Mouse (Mus musculus) embryonic facial prominence, embryonic 10.5 days (tissue): Measurements from ENCODE around the gene Gm5426. TPM values are rescaled to one million over a fixed set of nuclear protein-coding genes. Genes with fewer than 3 reads are reported as not detected.

ENCODE experiments used
- DNase-seq: peaks from one replicate; pipeline ENCODE4 v3.0.0-alpha.2; 2017; ENCODE audit warnings: low spot score
- H3K27ac ChIP-seq: fragments of 300-500 bp; sonication (generic); replicated peaks from 2 replicates; pipeline ENCODE4 v1.5.1; 2016; ENCODE audit warnings: mild to moderate bottlenecking
- H3K27me3 ChIP-seq: fragments of 300-500 bp; sonication (generic); replicated peaks from 2 replicates; pipeline ENCODE4 v1.6.1; 2016; ENCODE audit warnings: low read depth, mild to moderate bottlenecking; ENCODE audit not compliant: poor library complexity, severe bottlenecking
- H3K36me3 ChIP-seq: fragments of 300-500 bp; sonication (generic); replicated peaks from 2 replicates; pipeline ENCODE4 v1.6.1; 2016; ENCODE audit warnings: mild to moderate bottlenecking, moderate library complexity
- H3K4me1 ChIP-seq: fragments of 300-500 bp; sonication (generic); 2 replicates; pipeline ENCODE4 v1.6.1; 2016
- H3K4me3 ChIP-seq: fragments of 300-500 bp; sonication (generic); 2 replicates; pipeline ENCODE4 v1.5.1; 2016; ENCODE audit warnings: mild to moderate bottlenecking, moderate library complexity
- H3K9me3 ChIP-seq: fragments of 300-500 bp; sonication (generic); 2 replicates; pipeline ENCODE4 v1.6.1; 2016; ENCODE audit warnings: mild to moderate bottlenecking
- WGBS: fragments of 180-500 bp; shearing (Covaris S2); methylation state at CpG from one replicate; pipeline ENCODE4 v1.1.7; 2016; 5-methylcytosine and 5-hydroxymethylcytosine counted together
- polyA plus RNA-seq: library from polyadenylated mRNA; unstranded; fragments of >200 nt; fragmentation: Nextera tagmentation; extraction: Ambion mirVana; gene quantifications from 2 replicates; pipeline ENCODE4 v1.2.1, GENCODE M21; 2016

The Gm5426 gene
- polyA plus RNA-seq, 1 experiment from 2014 or later = not detected

DNA sequence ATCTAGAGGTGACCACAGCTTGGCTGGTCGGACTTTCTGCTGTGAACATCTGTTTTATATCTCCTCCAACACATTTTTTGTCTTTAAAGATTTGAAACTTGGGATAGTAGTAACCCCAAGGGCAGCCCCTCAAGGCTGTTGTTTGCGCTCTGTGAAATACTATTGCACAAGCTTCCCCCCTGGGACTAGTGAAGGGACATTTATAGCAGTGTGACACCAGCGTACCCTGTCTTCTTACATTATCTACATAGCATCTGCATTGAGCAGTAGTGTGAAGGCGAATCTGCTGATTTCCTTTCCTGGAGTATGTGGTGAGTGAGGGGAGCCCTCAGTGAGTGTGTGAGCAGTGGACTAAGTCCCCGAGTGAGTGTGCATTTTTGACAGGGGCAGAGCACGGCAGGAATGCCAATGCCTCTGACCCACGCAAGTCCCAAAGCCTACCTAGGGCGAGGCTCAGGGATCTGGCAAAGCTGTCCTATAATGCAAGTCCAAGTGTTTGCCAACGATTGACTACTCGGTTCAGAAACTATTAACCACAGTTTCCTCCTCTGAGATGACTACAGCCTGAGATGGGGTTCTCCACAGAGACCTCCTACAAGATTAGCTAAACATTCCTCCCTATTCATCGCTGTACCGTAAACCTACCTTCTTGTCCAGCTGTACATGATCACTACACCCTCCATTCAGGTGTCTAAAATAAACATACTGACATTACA is 14.2 kb downstream of the Gm5426 start:
- WGBS = 85% methylated on average over 12 of the region's 12 CpGs
- H3K36me3 ChIP-seq = no peaks in the 10 kb centered on the region
- no peak overlapping the region for H3K4me3 ChIP-seq
- H3K4me1 ChIP-seq = peaks cover 24% of the 10 kb centered on the region
- H3K27ac ChIP-seq = no peak overlapping the region
- no peak for DNase-seq
- no peaks in the 10 kb centered on the region for H3K9me3 ChIP-seq
- H3K27me3 ChIP-seq = no peaks in the 10 kb centered on the region

- Histone ChIP-seq H3K4me3 (no peak overlapping the region), H3K27me3 (no peaks in the 10 kb centered on the region), H3K4me1 (peaks cover 21% of the 10 kb centered on the region), H3K9me3 (no peaks in the 10 kb centered on the region), H3K36me3 (no peaks in the 10 kb centered on the region), H3K27ac (peak overlapping the region; percentile 40; the same call in 1 of the 2 replicates)
- 19% methylated on average over 5 of the region's 5 CpGs for WGBS
- DNase-seq = peak; percentile 50
These were observed 16.9 kb downstream of the Gm5426 start for GRCm38 (mm10) chr10:96153315-96153714.

GRCm38 (mm10) chr10:96162975-96163706 is 26.7 kb downstream of the Gm5426 start:
- H3K27me3 ChIP-seq = no peaks in the 10 kb centered on the region
- 74% methylated on average over 7 of the region's 7 CpGs for WGBS

DNA sequence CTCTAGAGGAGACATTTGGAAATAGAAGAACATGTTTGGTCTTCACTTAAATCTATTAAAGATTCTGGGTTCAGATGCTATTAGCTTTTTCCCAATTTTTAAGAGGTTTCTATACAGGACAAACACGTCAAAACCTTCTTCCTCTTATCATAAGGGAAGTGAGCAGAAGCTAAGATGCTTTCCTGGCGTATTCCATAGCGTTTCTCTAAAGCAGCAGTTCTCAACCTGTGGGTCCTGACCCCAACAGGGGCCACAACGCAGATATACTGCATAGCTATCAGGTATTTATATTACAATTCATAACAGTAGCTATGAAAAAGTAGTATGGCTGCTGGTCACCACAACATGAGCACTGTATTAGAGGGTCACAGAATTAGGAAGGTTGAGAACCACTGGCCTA is 27.4 kb downstream of the Gm5426 start:
- H3K36me3 ChIP-seq = no peaks in the 10 kb centered on the region
- no peak for DNase-seq
- 87% methylated on average over 4 of the region's 4 CpGs for WGBS
- H3K27me3 ChIP-seq = no peaks in the 10 kb centered on the region
- no peaks in the 10 kb centered on the region for H3K4me1 ChIP-seq
- H3K4me3 ChIP-seq = no peak overlapping the region
- H3K27ac ChIP-seq = no peak overlapping the region
- no peaks in the 10 kb centered on the region for H3K9me3 ChIP-seq

More at GRCm38 (mm10) chr10:96162975-96163706, 26.7 kb downstream of the Gm5426 start:
- H3K4me3 ChIP-seq = no peak overlapping the region
- H3K9me3 ChIP-seq = no peaks in the 10 kb centered on the region
- no peak overlapping the region for H3K27ac ChIP-seq
- no peaks in the 10 kb centered on the region for H3K36me3 ChIP-seq
- no peak for DNase-seq
- no peaks in the 10 kb centered on the region for H3K4me1 ChIP-seq

DNA sequence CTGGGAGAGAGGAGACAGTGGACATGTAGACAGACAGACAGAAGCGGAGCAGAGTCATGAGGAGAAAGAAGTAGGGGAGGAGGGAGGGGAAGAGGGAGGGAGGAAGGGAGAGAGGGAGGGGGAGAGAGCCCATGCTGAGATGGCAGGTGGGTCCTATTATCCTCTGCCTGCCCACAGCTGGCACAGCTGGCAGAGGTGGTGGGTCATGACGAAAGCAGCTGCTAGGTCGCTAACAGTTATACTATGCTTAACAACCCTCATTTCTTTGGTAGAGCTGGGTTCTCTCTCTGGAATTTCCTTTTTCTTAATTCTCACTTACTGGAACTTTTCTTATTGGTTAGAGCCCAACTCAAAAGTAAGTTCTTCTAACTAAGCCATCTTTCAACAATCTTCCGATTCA is 28.9 kb downstream of the Gm5426 start:
- WGBS = 86% methylated on average over 4 of the region's 4 CpGs
- no peaks in the 10 kb centered on the region for H3K36me3 ChIP-seq
- peak; percentile 14 for DNase-seq
- H3K27me3 ChIP-seq = no peaks in the 10 kb centered on the region
- no peaks in the 10 kb centered on the region for H3K9me3 ChIP-seq
- no peaks in the 10 kb centered on the region for H3K4me1 ChIP-seq
- H3K4me3 ChIP-seq = no peak overlapping the region
- H3K27ac ChIP-seq = no peak overlapping the region

GRCm38 (mm10) chr10:96168998-96169397 is 32.6 kb downstream of the Gm5426 start:
- H3K9me3 ChIP-seq = no peaks in the 10 kb centered on the region
- DNase-seq = no peak
- no peaks in the 10 kb centered on the region; the same call in 1 of the 2 replicates for H3K4me1 ChIP-seq
- 87% methylated on average over 4 of the region's 4 CpGs for WGBS
- no peak overlapping the region for H3K4me3 ChIP-seq
- H3K27me3 ChIP-seq = no peaks in the 10 kb centered on the region
- no peak overlapping the region for H3K27ac ChIP-seq
- no peaks in the 10 kb centered on the region for H3K36me3 ChIP-seq

DNA sequence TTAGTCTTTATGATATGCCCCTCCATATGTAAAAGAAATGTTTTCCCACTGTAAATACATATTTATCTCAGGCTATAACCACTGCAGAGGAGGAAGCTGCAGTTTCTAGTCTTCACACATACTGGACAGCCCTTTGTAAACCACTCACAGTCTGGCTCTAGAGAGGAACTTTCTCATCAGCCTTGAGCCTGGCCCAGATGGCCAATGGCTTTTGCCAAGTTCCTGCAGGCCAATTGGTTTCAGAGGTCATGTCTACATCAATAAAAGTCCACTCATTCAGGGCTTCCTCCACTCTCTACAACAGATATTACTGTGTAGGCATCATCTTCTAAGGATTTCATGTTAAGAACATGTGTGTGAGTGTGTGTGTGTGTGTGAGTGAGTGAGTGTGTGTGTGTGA is 35.1 kb downstream of the Gm5426 start:
- Histone ChIP-seq H3K4me1 (no peaks in the 10 kb centered on the region; the same call in 1 of the 2 replicates), H3K9me3 (no peaks in the 10 kb centered on the region), H3K27ac (no peak overlapping the region), H3K36me3 (no peaks in the 10 kb centered on the region), H3K4me3 (no peak overlapping the region), H3K27me3 (no peaks in the 10 kb centered on the region)
- DNase-seq = no peak

DNA sequence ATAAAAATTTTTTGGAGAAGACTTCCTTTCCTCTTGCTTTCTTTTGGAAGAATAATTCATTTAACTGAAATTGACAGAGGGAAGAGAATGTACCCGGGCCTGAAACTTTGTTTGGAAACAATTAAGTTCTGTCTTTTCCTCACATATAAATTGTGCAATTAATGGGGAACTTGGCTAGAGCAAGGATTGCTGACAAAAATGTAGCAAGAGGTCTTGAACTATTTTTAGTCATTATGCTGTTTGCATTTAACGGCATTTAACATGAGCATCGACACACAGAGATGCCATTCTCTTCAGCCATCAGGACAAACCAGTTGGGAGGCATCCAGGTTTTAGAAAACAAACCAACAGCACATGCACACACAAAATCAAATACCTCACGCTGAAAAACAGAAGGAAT is 36.6 kb downstream of the Gm5426 start:
- Histone ChIP-seq H3K9me3 (no peaks in the 10 kb centered on the region), H3K36me3 (no peaks in the 10 kb centered on the region), H3K27ac (no peak overlapping the region), H3K4me1 (no peaks in the 10 kb centered on the region; the same call in 1 of the 2 replicates), H3K27me3 (no peaks in the 10 kb centered on the region), H3K4me3 (no peak overlapping the region)
- WGBS = 66% methylated on average over 4 of the region's 4 CpGs
- no peak for DNase-seq

DNA sequence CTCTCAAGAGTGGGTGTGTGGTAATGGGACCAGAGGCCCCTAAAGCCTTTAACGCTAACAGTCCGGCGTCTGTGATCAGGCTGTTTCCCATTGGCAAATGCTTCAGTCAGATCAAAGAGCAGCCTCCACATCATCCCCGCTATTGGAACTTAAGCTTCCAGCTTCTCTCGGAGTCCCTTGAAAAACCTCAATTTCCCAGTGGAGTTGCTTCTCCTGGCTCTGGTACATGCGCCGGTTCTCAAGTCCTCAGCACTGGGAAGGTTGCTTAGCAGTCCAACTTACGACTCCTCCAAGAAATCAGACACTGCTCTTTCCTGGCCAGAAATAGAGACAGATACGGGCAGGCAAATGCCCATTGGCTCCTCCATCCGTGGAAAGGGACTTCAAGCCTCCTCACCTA is 37.4 kb downstream of the Gm5426 start:
- no peak overlapping the region for H3K27ac ChIP-seq
- 70% methylated on average over 10 of the region's 10 CpGs for WGBS

DNA sequence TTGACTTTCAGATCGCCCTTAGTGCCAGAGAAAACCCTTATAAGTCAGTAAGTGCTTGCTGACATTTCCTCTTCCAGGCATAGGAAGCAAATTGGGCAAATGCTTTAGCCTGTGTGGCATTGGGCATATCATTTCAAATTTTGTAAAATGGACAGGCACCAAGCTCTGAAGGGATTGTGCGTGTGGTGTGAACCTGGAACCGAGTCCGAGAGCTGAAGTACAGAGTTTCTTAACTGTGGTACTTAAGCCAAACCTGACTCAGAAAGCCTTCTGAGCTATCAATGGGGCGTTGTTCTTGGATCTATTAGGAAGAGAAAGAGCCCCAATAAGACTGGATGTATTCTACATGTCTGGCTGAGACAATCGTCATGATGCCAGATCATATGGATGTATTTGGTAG is 40.5 kb downstream of the Gm5426 start:
- H3K36me3 ChIP-seq = no peaks in the 10 kb centered on the region
- H3K27ac ChIP-seq = no peak overlapping the region
- H3K4me1 ChIP-seq = no peaks in the 10 kb centered on the region; the same call in 1 of the 2 replicates
- H3K27me3 ChIP-seq = no peaks in the 10 kb centered on the region
- H3K4me3 ChIP-seq = no peak overlapping the region
- H3K9me3 ChIP-seq = no peaks in the 10 kb centered on the region
- WGBS = 88% methylated on average over 6 of the region's 6 CpGs
- no peak for DNase-seq

More for the DNA sequence above, 37.4 kb downstream of the Gm5426 start:
- DNase-seq = peak; percentile 11
- Histone ChIP-seq H3K4me1 (no peaks in the 10 kb centered on the region; the same call in 1 of the 2 replicates), H3K9me3 (no peaks in the 10 kb centered on the region), H3K4me3 (no peak overlapping the region), H3K27me3 (no peaks in the 10 kb centered on the region), H3K36me3 (no peaks in the 10 kb centered on the region)

DNA sequence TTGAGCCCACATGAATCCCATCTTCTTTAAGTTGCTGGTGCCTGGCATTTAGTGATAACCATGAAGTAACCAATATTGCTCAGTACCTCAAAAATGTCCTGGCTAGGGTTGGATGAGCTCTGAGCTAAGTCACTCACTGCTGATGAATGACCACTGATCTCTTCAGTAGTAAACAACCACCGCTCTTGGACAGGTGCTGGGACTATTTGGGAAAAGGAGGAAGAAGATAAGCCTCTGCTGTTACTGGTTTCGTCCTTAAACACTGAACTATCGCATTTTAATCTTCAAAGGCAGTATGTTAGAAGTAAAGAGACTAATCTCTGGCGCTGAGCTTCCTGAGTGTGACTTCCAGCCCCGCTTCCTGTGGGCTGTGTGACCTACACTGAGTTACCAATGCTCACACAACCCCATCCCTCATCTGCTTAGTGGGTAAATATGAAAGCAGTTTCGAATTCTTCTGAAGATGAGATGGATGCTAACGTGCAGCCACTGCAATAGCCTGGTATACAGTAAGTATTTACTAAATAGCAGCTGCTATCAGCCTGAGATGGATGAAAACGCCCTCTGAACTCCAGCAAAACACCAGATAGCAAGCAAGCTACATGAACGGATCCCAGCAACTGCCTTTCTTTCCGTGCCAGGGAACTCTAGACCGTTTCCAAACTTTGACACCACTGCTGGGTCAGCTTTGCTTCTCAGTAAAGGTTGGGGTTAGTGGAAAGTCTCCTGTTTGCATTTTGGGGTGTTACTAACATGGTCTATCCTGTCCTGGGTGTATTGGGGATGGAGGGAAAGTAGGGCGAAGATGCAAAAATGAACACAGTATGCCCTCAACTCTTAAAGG is 44.4 kb downstream of the Gm5426 start:
- DNase-seq = no peak
- 85% methylated on average over 12 of the region's 12 CpGs for WGBS
- Histone ChIP-seq H3K27ac (no peak overlapping the region), H3K9me3 (no peaks in the 10 kb centered on the region), H3K4me1 (no peaks in the 10 kb centered on the region), H3K4me3 (no peak overlapping the region), H3K27me3 (no peaks in the 10 kb centered on the region), H3K36me3 (no peaks in the 10 kb centered on the region)

GRCm38 (mm10) chr10:96181398-96181790 is 45.0 kb downstream of the Gm5426 start:
- WGBS = 73% methylated on average over 5 of the region's 5 CpGs
- DNase-seq = no peak
- H3K4me3 ChIP-seq = no peak overlapping the region
- H3K27me3 ChIP-seq = no peaks in the 10 kb centered on the region
- no peaks in the 10 kb centered on the region for H3K36me3 ChIP-seq
- H3K4me1 ChIP-seq = no peaks in the 10 kb centered on the region
- H3K27ac ChIP-seq = no peak overlapping the region
- H3K9me3 ChIP-seq = no peaks in the 10 kb centered on the region
